Mouse (Mus musculus) splenic B cell, adult 2 months (primary cell): ENCODE measurements around the gene Pole3.
"Not testable (repeated sequence)": the region's sequence is repeated elsewhere in the genome, so short reads cannot be mapped to it uniquely, and the experiment has no call there.

Source experiments
- DNase-seq: peaks from one replicate; pipeline ENCODE4 v3.0.0-alpha.2; 2011; ENCODE audit warnings: low read depth, low spot score
- H3K27me3 ChIP-seq: 2 replicates; pipeline ENCODE4 v1.6.1; 2012; ENCODE audit warnings: mild to moderate bottlenecking, low read length, moderate library complexity, mixed read lengths; ENCODE audit not compliant: control insufficient read depth, poor library complexity, insufficient read depth, severe bottlenecking
- H3K36me3 ChIP-seq: 2 replicates; pipeline ENCODE4 v1.6.1; 2012; ENCODE audit warnings: mild to moderate bottlenecking, low read length, moderate library complexity, mixed read lengths; ENCODE audit not compliant: control insufficient read depth, poor library complexity, insufficient read depth, severe bottlenecking

Pole3 gene

GRCm38 (mm10) chr4:62487172-62487571, 37.7 kb downstream of the Pole3 start:
- no peak for DNase-seq
- Histone ChIP-seq H3K36me3 (no peaks in the 10 kb centered on the region), H3K27me3 (no peaks in the 10 kb centered on the region)

- Histone ChIP-seq H3K36me3 (no peaks in the 10 kb centered on the region), H3K27me3 (no peaks in the 10 kb centered on the region)
Measured at GRCm38 (mm10) chr4:62486162-62486696, 38.6 kb downstream of the Pole3 start.

GRCm38 (mm10) chr4:62485450-62486161, 39.3 kb downstream of the Pole3 start:
- Histone ChIP-seq H3K36me3 (no peaks in the 10 kb centered on the region), H3K27me3 (no peaks in the 10 kb centered on the region)
- DNase-seq = no peak

More at GRCm38 (mm10) chr4:62486162-62486696, 38.6 kb downstream of the Pole3 start:
- no peak for DNase-seq

DNA sequence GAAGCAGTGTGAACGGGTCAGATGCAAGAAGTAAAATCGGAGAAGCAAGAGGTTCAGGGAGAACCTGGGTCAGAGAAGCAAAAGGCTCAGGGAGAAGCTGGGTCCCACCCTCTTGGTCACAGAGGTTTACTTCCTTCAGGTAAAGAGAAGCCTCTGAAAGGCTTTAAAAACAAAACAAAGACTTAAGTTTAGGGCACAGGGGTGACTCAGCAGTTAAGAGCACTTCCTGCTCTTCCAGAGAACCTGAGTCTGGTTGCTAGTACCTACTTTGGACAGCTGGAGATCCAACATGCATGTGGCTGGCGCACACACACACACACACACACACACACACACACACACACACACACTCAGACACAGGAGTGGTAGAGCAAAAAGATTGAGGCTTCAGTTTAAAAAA, 39.9 kb downstream of the Pole3 start:
- no peak for DNase-seq
- H3K27me3 ChIP-seq = no peaks in the 10 kb centered on the region
- no peaks in the 10 kb centered on the region for H3K36me3 ChIP-seq

DNA sequence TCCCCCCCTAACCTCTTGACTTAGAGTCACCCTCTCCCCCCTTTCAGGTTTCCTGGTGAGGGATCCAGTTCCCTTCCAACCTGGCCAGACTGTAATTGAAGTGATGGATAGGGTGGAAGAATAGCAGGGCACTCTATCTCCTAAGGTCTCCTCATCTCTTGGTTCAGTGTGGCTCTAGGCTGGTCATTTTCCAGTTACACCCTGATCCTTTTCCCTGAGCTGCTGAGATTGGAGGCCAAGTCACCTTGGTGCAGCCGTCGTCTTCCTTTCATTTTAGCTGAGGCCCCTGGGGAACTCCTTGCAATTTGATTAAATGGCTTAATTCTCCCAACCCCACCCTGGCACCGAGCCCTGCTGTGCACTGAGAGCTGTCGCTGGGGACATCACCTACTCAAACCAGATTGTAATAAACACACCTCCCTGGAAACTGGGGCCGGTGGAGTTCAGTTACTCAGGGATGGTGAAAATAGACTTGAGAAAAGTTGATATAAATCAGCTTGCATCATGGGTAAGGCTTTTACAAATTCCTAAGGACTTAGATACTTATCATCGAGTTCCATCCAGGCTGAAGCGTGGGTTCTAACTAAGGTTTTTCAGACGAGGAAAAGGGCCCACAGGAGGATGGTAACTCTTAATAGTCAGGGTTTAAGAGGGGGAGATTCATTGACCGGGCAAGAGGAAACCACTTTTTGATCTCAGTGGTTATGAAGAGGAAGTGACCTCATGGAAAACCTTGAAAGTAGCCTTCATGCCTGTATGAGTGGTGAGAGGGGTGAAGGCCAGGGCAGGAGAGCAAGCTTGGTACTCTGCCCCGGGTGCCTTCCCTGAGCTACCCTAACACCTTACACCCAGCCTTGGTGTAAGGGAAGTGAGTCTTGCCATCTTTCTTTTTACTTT, 43.9 kb downstream of the Pole3 start:
- H3K27me3 ChIP-seq = no peaks in the 10 kb centered on the region
- H3K36me3 ChIP-seq = no peaks in the 10 kb centered on the region
- peak; percentile 86 for DNase-seq

DNA sequence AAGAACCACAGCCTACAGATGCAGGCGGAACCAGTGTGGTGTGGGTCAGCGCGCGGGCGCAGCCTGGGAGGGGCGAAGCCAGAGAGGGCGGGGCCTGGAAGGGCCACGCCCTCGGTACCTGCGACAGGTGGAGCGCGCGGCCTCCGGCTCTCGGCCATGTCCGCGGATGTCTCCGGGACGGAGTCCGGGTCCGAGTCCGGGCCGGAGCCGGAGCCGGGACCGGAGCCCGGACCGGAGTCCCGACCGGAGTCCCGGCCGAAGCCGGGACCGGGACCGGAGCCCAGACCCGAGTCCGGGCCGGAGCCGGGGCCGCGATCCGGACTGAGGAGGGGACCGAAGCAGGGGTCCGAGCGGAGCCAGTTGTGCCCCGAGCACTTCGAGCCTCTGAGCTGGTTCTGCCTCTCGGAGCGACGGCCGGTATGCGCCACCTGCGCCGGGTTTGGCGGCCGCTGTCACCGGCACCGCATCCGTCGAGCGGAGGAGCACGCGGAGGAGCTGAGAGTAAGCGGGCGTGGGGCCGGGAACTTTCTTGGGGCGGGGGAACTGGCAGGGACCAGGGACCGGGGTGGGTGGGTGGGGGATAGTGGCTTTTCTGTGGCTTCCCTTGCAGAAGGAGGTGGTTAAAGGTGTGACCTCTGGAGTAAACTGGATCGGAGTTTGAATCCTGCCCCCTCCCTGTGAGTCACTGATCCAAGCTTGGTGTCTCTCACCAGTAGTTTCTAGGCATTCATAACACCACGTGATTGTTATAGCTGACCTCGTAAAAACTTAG, 44.7 kb downstream of the Pole3 start, which contains the start of gene Bspry:
Bspry (plus strand) TSS at position 117 of the 772 bp plus-strand sequence.
- no peaks in the 10 kb centered on the region for H3K36me3 ChIP-seq
- peak; percentile 75 for DNase-seq
- H3K27me3 ChIP-seq = no peaks in the 10 kb centered on the region

DNA sequence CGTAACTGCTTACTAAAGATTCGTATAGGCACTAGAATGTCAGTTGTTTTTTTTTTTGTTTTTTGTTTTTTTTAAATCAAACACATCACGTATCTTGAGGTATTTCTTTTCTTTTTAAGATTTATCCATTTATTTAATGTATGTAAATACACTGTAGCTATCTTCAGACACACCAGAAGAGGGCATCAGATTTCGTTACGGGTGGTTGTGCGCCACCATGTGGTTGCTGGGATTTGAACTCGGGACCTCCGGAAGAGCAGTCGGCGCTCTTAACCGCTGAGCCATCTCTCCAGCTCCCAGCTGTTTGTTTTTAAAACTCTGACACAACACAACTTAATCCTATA, 45.3 kb downstream of the Pole3 start:
- DNase-seq, H3K27me3 ChIP-seq, H3K36me3 ChIP-seq: not testable (repeated sequence)

DNA sequence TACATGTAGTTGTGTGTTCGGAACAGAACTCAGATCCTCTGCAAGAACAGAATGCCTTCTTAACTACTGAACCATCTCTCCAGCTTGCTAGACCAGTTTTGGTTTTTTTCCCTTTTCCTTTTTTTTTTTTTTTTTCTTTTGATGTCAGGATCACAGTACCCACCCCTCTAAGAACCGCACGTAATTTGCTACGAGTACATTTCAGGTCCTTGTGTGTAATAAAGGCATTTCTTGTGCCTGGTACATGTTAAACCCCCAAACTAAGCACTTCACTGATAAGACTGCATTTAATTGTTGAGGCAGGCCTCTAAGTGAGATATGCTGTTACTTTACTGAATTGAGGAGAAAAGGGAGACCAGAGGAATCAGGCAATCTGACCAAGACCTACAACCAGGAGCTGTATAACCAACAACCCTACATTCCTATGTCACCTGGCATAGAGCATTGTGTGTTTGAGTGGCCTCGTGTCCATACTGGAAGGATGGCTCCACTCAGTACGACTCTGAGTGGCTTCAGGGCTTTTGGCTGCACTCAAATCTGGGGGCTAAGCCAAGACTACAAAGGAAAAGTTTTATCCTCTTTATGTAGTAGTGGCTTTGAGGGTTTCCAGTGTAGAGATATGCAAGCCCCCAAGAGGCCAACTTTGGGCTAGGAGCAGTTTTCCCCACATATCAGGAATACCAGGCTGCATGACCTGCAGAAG, 47.2 kb downstream of the Pole3 start:
- DNase-seq = no peak
- H3K27me3 ChIP-seq = no peaks in the 10 kb centered on the region

GRCm38 (mm10) chr4:62475793-62476192, 49.1 kb downstream of the Pole3 start:
- no peaks in the 10 kb centered on the region for H3K36me3 ChIP-seq
- H3K27me3 ChIP-seq = no peaks in the 10 kb centered on the region
- no peak for DNase-seq

More for the DNA sequence above, 47.2 kb downstream of the Pole3 start:
- H3K36me3 ChIP-seq = no peaks in the 10 kb centered on the region

DNA sequence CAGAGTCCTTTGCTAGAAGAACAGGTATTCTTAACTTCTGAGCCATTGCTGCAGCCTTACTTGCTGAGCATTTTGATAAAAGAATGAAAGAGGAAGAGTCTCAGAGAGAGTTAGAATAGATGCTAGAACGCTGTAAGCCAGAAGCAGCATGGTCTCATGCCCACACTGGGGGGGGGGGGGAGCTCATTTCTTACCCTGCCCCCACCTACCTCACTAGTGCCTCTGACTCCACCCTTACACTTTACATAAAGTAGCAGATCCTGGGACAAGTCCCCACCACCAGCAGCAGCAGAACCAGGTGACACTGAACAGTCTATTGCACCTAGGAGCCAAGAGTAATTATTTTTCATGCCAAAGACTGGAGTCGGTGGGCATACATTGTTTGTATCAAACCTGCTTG, 49.7 kb downstream of the Pole3 start:
- no peak for DNase-seq
- Histone ChIP-seq H3K27me3 (no peaks in the 10 kb centered on the region), H3K36me3 (no peaks in the 10 kb centered on the region)
